Mouse (Mus musculus) embryonic facial prominence, embryonic 10.5 days (tissue): ENCODE results near the gene Slc38a6. TPM values are rescaled to one million over a fixed set of nuclear protein-coding genes. Genes with fewer than 3 reads are reported as not detected.
A peak's percentile ranks its signal among the peaks of the same experiment; 100 is the strongest.

ENCODE experiments used
- DNase-seq: peaks from one replicate; pipeline ENCODE4 v3.0.0-alpha.2; 2017; ENCODE audit warnings: low spot score
- H3K27ac ChIP-seq: fragments of 300-500 bp; sonication (generic); replicated peaks from 2 replicates; pipeline ENCODE4 v1.5.1; 2016; ENCODE audit warnings: mild to moderate bottlenecking
- H3K27me3 ChIP-seq: fragments of 300-500 bp; sonication (generic); replicated peaks from 2 replicates; pipeline ENCODE4 v1.6.1; 2016; ENCODE audit warnings: low read depth, mild to moderate bottlenecking; ENCODE audit not compliant: poor library complexity, severe bottlenecking
- H3K36me3 ChIP-seq: fragments of 300-500 bp; sonication (generic); replicated peaks from 2 replicates; pipeline ENCODE4 v1.6.1; 2016; ENCODE audit warnings: mild to moderate bottlenecking, moderate library complexity
- H3K4me1 ChIP-seq: fragments of 300-500 bp; sonication (generic); 2 replicates; pipeline ENCODE4 v1.6.1; 2016
- H3K4me3 ChIP-seq: fragments of 300-500 bp; sonication (generic); 2 replicates; pipeline ENCODE4 v1.5.1; 2016; ENCODE audit warnings: mild to moderate bottlenecking, moderate library complexity
- H3K9me3 ChIP-seq: fragments of 300-500 bp; sonication (generic); 2 replicates; pipeline ENCODE4 v1.6.1; 2016; ENCODE audit warnings: mild to moderate bottlenecking
- WGBS: fragments of 180-500 bp; shearing (Covaris S2); methylation state at CpG from one replicate; pipeline ENCODE4 v1.1.7; 2016; 5-methylcytosine and 5-hydroxymethylcytosine counted together
- polyA plus RNA-seq: library from polyadenylated mRNA; unstranded; fragments of >200 nt; fragmentation: Nextera tagmentation; extraction: Ambion mirVana; gene quantifications from 2 replicates; pipeline ENCODE4 v1.2.1, GENCODE M21; 2016

Slc38a6 gene
- polyA plus RNA-seq, 1 experiment from 2014 or later: 10.0 TPM

DNA sequence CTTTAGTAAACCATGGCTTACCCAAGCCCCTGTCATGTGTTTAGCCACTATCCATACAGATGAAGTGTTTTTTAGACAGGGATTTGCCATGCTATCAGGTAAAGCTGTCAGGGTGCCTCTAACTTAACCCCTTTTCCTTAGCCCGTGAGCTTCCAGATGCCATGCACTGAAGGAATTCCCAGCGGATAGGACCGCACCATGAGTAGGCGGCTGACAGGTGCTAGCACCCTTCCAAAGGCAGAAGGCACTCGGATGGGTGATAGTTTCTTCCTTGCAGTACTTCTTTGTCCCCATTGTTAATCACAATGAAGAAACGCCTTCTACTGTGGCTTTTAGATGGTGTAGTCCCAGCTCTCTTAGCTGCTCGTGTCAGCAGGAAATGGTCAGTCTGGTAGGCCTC, 60.6 kb downstream of the Slc38a6 start:
- Histone ChIP-seq H3K4me3 (no peak overlapping the region), H3K27ac (no peak overlapping the region), H3K9me3 (no peaks in the 10 kb centered on the region), H3K27me3 (no peaks in the 10 kb centered on the region), H3K36me3 (peaks cover 8% of the 10 kb centered on the region), H3K4me1 (peaks cover 54% of the 10 kb centered on the region)
- no peak for DNase-seq
- WGBS: 87% methylated on average over 7 of the region's 7 CpGs

DNA sequence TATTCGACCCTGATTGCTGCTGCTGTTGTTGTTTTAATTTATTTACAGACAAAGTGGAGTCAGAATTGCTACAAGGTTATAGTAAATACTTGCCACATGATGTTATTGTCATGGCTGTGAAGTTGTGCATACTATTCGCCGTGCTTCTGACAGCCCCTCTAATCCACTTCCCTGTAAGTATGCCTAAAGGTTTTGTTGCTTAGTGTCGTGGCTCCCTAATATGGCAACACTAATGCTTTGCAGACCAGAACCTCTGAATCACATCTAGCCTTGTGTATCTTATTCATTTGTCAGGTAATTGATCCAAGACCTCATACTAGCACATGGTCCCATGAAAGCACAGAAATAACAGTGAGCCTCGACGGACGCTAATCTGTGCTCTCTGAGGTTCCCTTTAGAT, 63.9 kb downstream of the Slc38a6 start:
- H3K27me3 ChIP-seq: no peaks in the 10 kb centered on the region
- no peaks in the 10 kb centered on the region for H3K9me3 ChIP-seq
- no peak overlapping the region for H3K4me3 ChIP-seq
- WGBS: 36% methylated on average over 7 of the region's 7 CpGs
- H3K27ac ChIP-seq: peak overlapping the region; percentile 76
- peak; percentile 29 for DNase-seq
- H3K4me1 ChIP-seq: peaks cover 52% of the 10 kb centered on the region
- no peaks in the 10 kb centered on the region for H3K36me3 ChIP-seq

DNA sequence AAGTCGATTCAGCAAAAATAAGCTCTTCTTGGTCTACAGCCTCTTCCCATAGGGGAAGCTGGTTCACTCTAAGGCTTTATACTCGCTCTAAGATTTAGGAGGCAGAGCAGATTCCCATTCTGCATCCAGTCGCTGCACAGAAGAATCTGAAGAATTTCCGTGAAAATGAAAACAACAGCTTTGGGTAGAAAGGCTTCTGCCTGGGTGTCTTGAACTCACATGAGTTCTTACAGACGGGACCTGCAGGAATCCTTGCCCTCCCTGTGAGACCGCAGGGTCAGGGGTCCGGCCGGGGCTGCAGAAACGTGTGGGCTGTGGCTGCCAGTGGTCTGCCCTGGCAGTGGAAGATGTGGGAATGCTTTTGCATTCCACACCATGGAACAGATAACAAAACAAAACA, 64.4 kb downstream of the Slc38a6 start:
- Histone ChIP-seq H3K36me3 (no peaks in the 10 kb centered on the region), H3K9me3 (no peaks in the 10 kb centered on the region), H3K27me3 (no peaks in the 10 kb centered on the region), H3K27ac (peak overlapping the region; percentile 76), H3K4me1 (peaks cover 51% of the 10 kb centered on the region), H3K4me3 (peak overlapping the region; percentile 16; the same call in 1 of the 2 replicates)
- WGBS: 12% methylated on average over 9 of the region's 9 CpGs
- DNase-seq: peak; percentile 60

GRCm38 (mm10) chr12:73351746-73352145, 65.2 kb downstream of the Slc38a6 start:
- no peaks in the 10 kb centered on the region for H3K9me3 ChIP-seq
- no peaks in the 10 kb centered on the region for H3K27me3 ChIP-seq
- H3K27ac ChIP-seq: peak overlapping the region; percentile 67
- peaks cover 54% of the 10 kb centered on the region for H3K4me1 ChIP-seq
- 67% methylated on average over 14 of the region's 14 CpGs for WGBS
- H3K4me3 ChIP-seq: no peak overlapping the region
- DNase-seq: no peak
- no peaks in the 10 kb centered on the region for H3K36me3 ChIP-seq

DNA sequence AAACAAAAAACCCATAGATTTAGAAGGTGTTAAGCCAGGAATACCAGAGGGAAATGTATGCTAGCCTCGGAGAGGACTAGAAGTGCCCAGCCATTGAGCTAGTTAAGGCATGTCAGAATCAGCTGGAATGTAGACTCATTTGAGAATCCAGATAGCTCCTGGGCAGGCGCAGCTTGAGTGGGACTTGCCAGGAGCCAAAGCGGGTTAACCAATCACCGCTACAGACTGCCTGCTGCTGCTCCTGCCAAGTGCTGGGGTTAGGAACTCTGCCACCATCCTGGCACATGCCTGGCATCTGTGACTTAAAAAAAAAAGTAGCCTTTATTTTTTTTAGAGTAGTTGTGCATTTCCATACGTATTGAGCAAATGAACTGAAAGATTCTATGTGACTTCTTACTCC, 66.8 kb downstream of the Slc38a6 start:
- H3K4me1 ChIP-seq: peaks cover 65% of the 10 kb centered on the region
- no peak overlapping the region for H3K4me3 ChIP-seq
- no peaks in the 10 kb centered on the region for H3K27me3 ChIP-seq
- DNase-seq: no peak
- WGBS: 86% methylated on average over 5 of the region's 5 CpGs
- H3K9me3 ChIP-seq: no peaks in the 10 kb centered on the region
- H3K27ac ChIP-seq: no peak overlapping the region
- H3K36me3 ChIP-seq: peaks cover 3% of the 10 kb centered on the region; the same call in 1 of the 2 replicates

DNA sequence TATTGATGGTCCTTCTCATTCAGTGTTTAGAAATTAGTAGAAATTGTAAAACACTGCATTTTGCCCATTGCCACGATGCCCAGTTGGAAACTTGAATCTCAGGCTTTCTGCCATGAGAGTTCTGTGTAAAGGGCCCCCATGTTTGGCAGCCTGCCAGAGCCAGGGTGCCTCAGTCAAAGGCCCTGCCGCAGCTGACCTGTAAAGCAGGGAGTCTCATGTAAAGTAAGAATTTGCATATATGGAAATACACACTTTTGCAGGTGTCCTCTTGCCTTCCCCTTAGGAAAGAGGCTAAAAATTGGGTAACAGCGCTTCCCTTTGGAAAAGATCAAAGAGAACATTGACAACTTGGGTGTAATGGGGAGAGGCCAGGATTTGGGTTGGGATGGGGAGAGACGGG, 67.9 kb downstream of the Slc38a6 start:
- Histone ChIP-seq H3K4me3 (no peak overlapping the region), H3K27me3 (no peaks in the 10 kb centered on the region), H3K27ac (no peak overlapping the region; the same call in 1 of the 2 replicates), H3K36me3 (peaks cover 7% of the 10 kb centered on the region; the same call in 1 of the 2 replicates), H3K9me3 (no peaks in the 10 kb centered on the region), H3K4me1 (peaks cover 63% of the 10 kb centered on the region)
- 77% methylated on average over 4 of the region's 4 CpGs for WGBS
- DNase-seq: no peak

- H3K4me1 ChIP-seq: peaks cover 61% of the 10 kb centered on the region
- no peaks in the 10 kb centered on the region for H3K27me3 ChIP-seq
- DNase-seq: peak; percentile 34
- WGBS: 43% methylated on average over 14 of the region's 14 CpGs
- H3K27ac ChIP-seq: peak overlapping the region; percentile 21; the same call in 1 of the 2 replicates
- H3K36me3 ChIP-seq: peaks cover 7% of the 10 kb centered on the region; the same call in 1 of the 2 replicates
- H3K9me3 ChIP-seq: no peaks in the 10 kb centered on the region
- no peak overlapping the region for H3K4me3 ChIP-seq
Observed at GRCm38 (mm10) chr12:73355084-73355775, 68.7 kb downstream of the Slc38a6 start.

- Histone ChIP-seq H3K4me1 (peaks cover 51% of the 10 kb centered on the region), H3K27ac (no peak overlapping the region), H3K36me3 (peaks cover 7% of the 10 kb centered on the region; the same call in 1 of the 2 replicates), H3K27me3 (no peaks in the 10 kb centered on the region), H3K4me3 (no peak overlapping the region), H3K9me3 (no peaks in the 10 kb centered on the region)
- DNase-seq: no peak
- 79% methylated on average over 2 of the region's 2 CpGs for WGBS
Observed at GRCm38 (mm10) chr12:73356696-73357095, 70.1 kb downstream of the Slc38a6 start.

DNA sequence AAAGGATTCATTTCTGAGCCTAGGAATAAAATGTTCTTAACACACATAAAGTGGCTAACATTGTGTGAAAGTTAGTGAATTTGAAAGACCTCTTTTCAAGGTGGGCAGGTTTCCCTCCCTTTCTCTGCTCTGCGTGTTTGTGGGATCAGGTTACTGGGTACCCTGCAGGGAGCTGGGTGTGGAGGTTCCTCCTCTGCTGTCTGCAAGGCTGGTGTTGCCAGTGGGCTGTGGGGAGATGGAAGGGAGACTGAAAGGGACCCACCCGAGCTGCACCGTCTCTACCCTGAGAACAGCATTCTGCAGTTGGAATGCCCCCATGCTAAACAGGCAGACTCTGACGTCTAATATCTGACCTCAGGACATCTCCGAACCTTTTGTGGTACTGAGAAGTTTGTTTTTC, 70.7 kb downstream of the Slc38a6 start:
- 52% methylated on average over 5 of the region's 5 CpGs for WGBS
- H3K36me3 ChIP-seq: peaks cover 7% of the 10 kb centered on the region; the same call in 1 of the 2 replicates
- no peaks in the 10 kb centered on the region for H3K27me3 ChIP-seq
- no peak for DNase-seq
- H3K4me3 ChIP-seq: no peak overlapping the region
- 0 out of 2 replicates have a peak overlapping the region, but pooled peaks have one; percentile 16 for H3K27ac ChIP-seq
- H3K9me3 ChIP-seq: no peaks in the 10 kb centered on the region
- peaks cover 45% of the 10 kb centered on the region for H3K4me1 ChIP-seq

GRCm38 (mm10) chr12:73357736-73358135, 71.2 kb downstream of the Slc38a6 start:
- WGBS: 92% methylated on average over 3 of the region's 3 CpGs
- Histone ChIP-seq H3K27ac (0 out of 2 replicates have a peak overlapping the region, but pooled peaks have one; percentile 16), H3K4me1 (peaks cover 45% of the 10 kb centered on the region), H3K9me3 (no peaks in the 10 kb centered on the region), H3K4me3 (no peak overlapping the region), H3K36me3 (peaks cover 7% of the 10 kb centered on the region; the same call in 1 of the 2 replicates), H3K27me3 (no peaks in the 10 kb centered on the region)
- DNase-seq: no peak

DNA sequence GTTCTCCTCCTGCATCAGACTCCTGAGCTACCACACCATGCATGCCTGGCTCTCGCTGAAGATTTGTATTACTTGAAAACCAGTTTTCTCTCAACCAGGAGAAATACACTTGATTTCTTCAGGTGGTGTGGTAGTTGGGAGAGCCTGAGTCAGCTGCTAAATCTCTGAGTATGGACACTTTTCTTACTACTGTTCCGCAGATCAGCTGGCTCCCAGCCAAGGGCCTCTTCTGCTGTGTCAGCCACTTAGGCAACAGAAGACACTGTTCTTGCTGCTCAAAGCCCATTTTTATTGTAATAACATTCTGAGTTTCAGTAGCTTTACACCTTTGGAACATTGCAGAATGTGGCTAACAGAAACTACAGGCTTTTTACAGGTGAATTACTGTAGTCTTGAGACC, 72.1 kb downstream of the Slc38a6 start:
- Histone ChIP-seq H3K27ac (no peak overlapping the region), H3K4me3 (no peak overlapping the region), H3K36me3 (peaks cover 7% of the 10 kb centered on the region; the same call in 1 of the 2 replicates), H3K9me3 (no peaks in the 10 kb centered on the region), H3K4me1 (peaks cover 40% of the 10 kb centered on the region), H3K27me3 (no peaks in the 10 kb centered on the region)
- 96% methylated on average over 2 of the region's 2 CpGs for WGBS
- no peak for DNase-seq

GRCm38 (mm10) chr12:73359520-73359919, 72.9 kb downstream of the Slc38a6 start:
- Histone ChIP-seq H3K27me3 (no peaks in the 10 kb centered on the region), H3K36me3 (peaks cover 7% of the 10 kb centered on the region; the same call in 1 of the 2 replicates), H3K4me1 (peaks cover 36% of the 10 kb centered on the region), H3K4me3 (no peak overlapping the region), H3K9me3 (no peaks in the 10 kb centered on the region), H3K27ac (0 out of 2 replicates have a peak overlapping the region, but pooled peaks have one; percentile 19)
- 88% methylated on average over 4 of the region's 4 CpGs for WGBS
- no peak for DNase-seq

GRCm38 (mm10) chr12:73361201-73361600, 74.6 kb downstream of the Slc38a6 start:
- no peak overlapping the region for H3K4me3 ChIP-seq
- no peaks in the 10 kb centered on the region for H3K27me3 ChIP-seq
- peaks cover 7% of the 10 kb centered on the region; the same call in 1 of the 2 replicates for H3K36me3 ChIP-seq
- no peaks in the 10 kb centered on the region for H3K9me3 ChIP-seq
- 84% methylated on average over 11 of the region's 11 CpGs for WGBS
- no peak overlapping the region for H3K27ac ChIP-seq
- no peak for DNase-seq
- H3K4me1 ChIP-seq: peaks cover 24% of the 10 kb centered on the region
